Mouse (Mus musculus) cerebral cortex, adult 2 months (tissue): ENCODE data around the gene Papln.

Source experiments
- whole genome bisulfite sequencing: fragments of 180-500 bp; shearing (Covaris S2); methylation state at CpG from one replicate; pipeline ENCODE4 v1.1.7; 2018; 5-methylcytosine and 5-hydroxymethylcytosine counted together

Papln gene

DNA sequence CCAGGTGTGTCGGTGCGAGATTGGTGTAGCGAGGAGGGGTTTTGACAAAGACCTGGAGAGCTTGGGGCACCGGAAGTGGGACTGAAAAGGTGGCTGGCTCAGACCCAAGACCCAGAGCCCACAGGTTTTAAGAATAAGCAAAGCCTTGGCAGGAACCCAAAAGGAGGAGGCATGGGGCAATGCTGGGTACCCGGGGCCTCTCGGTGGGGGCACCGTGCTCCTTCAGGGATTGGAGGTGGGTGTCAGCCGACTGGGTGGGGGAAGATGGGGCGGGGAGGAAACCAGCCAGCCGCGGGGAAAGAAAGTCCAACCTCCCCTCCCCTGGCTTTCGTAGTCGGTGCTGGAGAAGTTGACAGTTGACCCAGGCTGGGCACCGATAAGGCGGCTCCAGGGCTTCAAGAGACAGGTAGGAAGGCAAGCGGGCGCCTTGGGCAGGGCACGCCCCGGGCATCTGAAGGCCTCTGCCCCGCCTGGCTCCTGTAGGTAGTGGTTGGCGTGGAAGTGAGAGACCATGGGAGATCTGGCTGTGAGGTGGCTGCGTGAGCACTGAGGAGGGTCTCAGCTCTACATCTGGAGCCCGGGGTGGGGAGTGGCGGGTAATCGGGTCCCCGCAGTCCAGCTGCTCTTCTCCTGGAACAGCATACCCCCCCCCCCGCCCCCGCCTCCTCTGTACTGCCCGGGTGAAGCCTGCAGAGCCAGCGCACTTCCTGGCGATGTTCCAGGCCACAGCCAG lies at the start of gene Papln:
Papln (plus strand) TSS at position 324 of the 733 bp plus-strand sequence.
- WGBS, result 11% methylated on average over 31 of the region's 31 CpGs

DNA sequence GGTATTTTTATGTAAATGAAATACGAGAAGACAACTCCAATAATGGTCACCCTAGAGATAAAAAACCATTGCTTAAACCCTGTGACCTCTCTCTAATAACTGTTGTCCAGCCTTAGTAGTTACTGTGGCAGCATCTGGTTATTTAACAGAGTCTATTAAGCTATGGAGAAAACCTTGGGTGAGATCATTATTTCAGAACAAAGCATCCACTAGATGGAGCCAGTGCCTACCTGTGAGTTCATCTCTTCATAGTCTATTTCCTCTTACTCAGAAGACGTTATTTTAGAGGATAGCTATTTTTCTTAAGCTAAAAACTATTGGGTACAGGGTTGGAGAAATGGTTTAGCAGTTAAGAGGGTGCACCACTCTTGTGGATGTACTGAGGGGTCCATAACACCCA lies 49.7 kb upstream of the Papln start:
- WGBS, result 45% methylated on average over 2 of the region's 2 CpGs

DNA sequence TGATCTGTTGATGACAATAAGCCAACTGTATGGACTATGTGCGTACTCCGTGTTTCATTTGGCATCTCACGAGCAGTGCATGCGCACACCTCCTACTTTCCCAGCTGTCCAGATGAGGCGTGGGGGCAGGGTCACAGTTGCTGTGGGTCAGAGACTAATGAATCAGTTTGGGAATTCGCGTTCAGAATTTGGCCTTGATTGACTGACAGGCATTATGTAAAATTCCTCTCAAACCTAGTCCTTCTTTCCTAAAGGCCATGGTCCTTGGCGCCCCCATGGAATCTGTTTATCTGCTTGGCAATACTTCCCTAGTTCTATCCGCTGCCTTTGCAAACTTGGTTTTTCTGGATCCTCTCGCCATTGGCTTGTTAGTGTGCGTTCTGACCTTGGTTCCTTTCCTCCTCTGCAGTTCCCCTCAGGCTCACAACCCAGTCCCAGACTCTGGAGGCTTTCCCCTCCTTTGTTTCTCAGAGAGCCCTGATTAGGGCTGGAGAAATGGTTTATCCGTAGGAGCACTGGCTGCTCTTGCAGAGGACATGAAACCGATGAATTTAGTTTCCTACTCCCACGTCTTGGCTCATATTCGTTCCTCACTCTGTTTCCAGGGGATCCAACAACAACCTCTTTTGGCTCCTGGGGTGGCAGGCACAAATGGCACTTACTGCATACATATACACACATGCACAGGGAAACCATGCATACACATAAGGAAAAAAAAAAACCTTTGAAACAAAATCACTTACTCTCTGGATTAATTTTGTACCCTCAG lies 46.8 kb upstream of the Papln start:
- WGBS, result 46% methylated on average over 15 of the region's 15 CpGs

DNA sequence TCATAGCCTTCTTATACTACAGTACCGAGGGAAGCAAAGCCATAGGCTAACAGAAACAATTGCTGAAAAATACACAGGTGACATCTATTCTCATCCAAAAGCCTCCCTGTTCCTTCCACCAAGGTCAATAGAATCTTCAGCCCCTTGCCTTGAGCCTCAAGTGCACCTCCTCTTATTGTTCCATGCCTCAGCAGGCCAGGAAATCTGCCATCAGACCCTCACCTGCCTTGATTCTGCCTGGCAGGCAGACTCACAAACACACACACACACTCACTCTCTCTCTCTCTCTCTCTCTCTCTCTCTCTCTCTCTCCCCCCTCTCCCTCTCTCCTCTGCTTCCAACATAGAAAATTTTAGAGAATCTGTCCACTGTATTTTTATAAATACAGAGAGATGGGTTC lies 44.0 kb upstream of the Papln start:
- 89% methylated on average over 1 of the region's 1 CpGs for whole genome bisulfite sequencing

DNA sequence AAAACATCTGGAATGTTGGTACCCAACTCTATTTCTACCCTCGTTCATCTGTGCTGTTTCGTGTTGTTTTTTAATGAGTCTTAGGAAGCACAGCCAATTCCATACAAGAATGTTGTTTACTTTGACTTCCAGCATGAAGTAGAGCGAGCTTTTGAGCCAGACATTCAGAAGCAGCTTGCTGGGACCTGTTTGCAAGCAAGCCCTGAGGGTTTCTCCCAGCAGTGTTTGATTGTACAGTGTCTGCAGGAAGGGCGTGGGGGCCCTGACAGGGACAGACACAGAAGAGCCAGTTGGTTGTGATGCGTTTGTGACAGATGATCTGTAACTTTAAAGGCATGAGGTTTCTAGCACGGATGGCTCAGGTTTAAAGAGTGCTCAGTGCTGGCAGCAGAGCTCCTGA lies 42.2 kb upstream of the Papln start:
- 40% methylated on average over 6 of the region's 6 CpGs for WGBS

DNA sequence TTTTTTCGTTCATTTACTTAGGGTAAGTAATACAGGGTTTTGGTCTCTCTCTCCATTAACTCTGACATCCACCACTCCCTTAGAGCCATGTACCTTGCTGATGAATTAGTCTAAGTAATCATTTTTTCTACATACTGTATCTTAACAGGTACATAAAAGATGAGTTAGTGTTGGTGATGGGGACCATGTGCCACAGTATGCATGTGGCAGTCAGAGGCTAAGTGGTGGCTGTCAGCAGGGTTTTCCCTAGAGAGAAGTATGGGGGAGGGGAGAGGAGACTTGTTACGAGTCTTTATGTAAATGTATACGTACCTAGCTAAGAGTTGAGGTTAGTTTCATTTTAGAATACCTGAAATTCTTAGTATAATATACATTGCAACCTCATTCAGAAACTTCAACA lies 40.4 kb upstream of the Papln start:
- WGBS, result 90% methylated on average over 3 of the region's 3 CpGs

DNA sequence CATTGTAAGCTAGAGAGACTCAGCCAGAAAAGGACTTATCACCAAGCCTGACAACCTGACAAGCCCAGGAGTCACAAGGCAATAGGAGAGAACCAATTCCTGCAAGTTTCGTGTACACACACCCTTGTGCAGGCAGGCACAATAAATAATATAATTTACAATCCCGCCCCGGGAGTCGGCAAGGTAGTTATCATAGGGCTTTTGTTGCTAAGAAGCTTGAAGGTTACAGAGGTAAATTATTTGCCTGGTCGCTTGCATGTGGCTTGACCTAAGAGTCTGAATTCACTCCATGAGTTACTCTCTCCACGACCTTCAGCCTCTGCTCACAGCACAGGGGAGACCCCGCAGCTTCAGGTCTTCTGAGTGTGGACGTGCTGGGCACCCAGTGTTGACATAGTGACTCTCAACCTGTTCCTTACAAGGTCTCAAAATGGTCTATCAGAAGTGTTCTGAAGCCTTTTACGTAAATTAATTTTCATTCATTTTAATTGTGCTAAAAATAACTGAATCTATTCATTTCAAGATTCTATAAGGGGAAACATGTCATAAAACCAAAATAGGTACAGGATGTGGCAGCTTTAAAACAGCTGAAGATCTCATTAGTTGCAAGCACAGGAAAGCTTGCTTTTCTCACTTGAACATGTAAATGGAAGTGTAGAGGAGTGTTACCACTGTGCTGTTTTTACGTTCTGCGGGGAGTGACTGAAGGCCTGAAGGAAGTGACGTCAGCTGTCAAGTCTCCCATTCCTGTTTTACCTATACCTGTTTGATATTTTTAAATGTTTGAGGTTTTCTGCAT lies 36.7 kb upstream of the Papln start:
- WGBS, result 74% methylated on average over 12 of the region's 12 CpGs

DNA sequence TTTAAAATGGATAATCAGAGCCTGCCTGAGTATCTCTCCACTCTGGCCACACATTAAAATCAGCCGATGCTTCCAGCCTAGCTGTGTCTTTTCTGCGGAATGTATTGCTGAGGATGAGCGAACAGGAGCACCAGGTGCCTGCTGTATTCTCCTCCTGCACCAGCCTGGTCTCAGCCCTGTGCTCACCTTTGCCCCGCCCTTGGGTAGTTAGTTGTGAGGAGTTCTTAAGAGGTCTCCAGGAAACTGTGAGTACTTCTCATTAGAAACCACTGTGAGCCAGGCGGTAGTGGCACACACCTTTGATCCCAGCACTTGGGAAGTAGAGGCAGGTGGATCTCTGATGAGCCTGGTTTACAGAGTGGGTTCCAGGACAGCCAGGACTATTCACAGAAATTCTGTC lies 31.2 kb upstream of the Papln start:
- WGBS, result 95% methylated on average over 5 of the region's 5 CpGs

DNA sequence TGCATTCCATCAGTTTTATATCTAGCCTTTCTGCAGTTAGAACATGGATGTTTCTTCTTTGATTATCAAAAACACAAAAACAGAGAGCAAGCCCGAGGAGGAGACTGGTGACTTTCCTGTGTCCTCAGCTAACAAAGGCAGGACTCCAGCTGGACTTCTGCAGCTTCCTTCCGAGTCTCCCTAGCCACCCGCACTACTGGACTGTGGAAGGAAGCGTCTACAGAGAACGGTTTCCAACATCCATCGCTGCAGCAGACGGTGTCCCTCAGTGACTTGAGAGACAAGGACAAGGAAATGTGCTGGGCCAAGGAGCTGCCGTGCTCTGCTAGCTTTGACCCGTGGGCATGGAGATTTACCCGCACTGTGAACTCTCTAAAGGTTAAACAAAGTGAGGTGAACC lies 29.4 kb upstream of the Papln start:
- 80% methylated on average over 10 of the region's 10 CpGs for WGBS

DNA sequence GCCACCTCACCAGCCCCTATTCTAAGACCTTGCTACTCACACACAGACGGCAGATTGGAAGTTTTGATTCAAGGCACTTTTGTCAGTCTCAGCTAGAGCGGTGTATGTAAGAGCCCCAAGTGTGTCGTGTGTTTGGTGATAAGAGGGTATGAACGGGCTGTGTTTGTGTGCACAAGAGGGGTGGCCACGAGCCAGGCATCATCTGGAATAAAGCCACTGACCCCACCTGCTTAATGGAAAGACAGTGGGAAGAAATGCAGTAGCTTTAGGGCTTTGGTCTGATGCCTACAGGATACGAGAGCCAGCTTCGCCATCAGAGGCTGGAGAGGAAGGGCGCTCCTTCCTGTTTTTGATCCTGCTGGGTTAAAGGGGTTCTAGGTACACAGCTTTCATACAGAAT lies 27.2 kb upstream of the Papln start:
- 73% methylated on average over 8 of the region's 8 CpGs for WGBS

DNA sequence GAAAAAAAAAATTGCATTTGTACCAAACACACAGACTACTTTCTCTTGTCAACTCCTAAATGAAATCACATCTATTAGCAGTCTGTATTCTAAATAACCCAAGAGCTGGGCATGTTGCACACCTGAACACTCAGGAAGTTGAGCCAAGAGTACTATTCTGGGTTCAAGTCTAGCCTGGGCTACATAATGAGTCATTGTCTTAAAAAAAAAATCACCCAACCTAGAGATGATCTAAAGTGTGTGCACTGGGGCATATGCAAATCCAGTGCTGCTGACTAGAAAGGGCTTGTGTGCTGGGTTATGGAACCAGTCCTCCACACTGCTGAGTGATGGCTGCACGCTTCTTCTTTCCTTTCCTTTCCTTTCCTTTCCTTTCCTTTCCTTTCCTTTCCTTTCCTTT lies 24.8 kb upstream of the Papln start:
- WGBS, result 94% methylated on average over 1 of the region's 1 CpGs

DNA sequence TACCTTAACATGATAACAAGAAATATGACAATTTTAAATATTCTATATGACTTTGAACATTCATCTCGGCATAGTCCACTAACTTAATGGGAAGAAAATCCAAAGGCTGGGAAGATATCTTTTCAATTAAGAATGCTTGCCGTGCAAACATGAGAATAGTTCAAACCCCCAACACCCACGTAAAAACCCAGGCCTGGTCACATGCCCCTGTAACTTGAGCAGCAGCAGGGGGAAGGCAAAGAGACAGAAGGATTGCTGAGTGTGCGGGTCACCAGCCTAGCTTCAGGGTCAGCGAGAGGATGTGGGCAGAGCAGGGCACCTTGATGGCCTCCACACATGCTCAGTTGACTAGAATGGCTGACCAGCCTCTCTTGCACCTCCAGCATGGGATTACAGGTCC lies 21.7 kb upstream of the Papln start:
- 87% methylated on average over 5 of the region's 5 CpGs for WGBS

DNA sequence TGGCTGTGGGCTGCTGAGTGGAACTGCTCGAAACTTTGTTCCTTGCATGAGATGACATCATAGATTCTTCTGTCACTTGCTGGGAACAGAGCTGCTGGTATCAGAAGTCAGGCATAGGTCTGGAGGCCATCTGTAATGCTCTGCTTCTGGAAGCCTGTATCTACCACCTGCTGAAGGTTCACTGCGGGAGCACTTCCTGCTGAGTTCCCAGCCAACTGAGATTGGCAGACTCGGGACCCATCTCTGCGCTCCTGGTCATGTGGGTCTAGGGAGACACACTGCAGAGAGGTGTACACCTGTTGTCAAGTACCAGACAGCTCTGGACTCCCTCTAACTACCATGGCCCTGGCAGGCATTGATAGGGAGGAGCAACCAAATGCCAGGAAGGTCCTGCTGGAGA lies 20.6 kb upstream of the Papln start:
- 54% methylated on average over 4 of the region's 4 CpGs for WGBS

DNA sequence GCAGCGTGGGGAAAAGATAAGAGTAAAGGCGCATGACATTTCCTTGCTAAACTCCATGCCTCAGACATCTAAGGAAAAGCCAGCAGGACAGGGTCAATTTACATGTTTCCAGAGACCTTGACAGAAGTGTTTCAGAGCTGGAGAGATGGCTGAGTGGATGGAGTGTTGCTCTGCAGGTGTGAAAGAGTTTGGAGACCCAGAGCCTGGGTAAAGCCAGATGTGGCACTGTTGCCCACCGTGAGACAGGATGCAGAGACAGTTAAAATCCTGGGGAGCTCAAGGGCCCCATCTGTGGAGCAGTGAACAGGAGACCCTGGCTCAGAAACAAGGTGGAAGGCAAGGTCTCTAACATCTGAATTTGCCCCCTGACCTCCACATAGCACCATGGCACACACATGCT lies 19.7 kb upstream of the Papln start:
- 85% methylated on average over 3 of the region's 3 CpGs for WGBS

DNA sequence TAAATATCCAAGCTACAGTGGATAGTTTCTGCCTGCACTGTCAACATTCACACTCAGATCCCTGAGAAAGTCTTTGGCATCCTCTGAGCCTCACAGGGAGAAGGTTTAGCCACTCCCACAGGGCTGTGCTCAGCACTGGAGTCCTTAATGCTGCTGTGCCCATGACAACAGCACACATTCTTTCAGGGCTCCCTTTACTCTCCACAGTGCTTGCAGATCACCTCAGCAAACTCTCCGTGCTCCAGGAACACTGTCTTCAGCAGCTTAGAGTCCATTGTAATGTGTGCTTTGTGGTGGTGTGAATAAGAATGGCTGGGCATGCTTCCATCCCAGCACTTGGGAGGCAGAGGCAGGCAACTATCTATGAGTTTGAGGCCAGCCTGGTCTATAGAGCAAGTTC lies 14.2 kb upstream of the Papln start:
- 52% methylated on average over 1 of the region's 1 CpGs for WGBS

DNA sequence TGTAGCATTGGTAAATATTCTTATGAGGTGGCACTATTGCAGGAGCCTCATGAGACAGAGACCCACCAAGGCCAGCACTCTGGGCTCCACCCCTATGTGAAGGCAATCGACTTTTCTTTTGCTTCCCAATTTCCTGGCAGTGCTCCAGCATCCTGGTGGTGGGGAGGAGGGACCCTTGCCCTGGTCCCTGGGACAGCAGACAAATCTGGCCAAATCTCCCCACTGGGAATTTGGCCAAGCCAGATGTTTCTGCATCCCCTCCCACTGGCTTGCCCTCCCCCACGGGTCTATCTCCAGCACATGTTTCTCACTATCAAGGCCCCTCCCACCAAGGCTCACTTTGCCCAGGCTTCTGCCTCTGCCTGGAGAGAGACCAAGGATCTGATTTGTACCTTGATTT lies 10.9 kb upstream of the Papln start:
- WGBS, result 23% methylated on average over 2 of the region's 2 CpGs

DNA sequence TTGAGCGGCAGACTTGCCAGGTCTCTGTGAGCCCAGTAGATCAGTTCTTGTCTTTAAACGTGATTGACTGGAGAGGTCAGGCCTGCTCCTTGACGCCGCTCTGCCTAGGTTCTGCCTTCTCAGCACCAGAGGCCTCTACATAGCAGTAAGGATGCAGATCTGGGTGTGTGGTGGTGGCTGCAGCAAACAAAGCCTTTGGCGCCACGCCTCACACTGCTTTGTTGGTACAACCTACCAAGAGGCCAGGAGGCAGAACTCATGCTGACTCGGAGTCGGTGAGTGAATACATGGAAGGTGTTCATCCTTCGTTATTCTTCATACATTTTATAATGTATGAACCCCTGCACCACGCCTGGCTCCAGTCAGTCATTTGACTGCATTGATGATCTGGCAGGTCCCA lies 4.7 kb upstream of the Papln start:
- 89% methylated on average over 10 of the region's 10 CpGs for WGBS

DNA sequence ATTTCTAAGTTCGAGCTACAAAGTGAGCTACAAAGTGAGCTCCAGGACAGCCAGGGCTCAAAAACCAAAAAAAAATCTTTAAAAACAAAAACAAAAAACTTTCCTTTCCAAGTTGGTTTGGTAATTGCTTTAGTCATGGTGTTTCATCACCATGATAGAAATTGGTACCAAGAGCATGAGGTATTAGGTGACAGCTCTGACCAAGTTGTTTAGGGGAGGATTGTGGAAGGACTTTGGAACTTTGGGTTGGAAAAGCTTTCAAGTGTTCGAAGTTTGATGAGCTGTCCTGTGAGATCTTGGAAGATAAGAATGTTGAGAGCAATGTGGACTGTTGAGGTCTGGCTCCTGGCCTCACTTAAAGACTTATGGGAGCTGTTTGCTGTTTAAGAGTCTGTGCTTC lies 3.2 kb upstream of the Papln start:
- 96% methylated on average over 2 of the region's 2 CpGs for WGBS

DNA sequence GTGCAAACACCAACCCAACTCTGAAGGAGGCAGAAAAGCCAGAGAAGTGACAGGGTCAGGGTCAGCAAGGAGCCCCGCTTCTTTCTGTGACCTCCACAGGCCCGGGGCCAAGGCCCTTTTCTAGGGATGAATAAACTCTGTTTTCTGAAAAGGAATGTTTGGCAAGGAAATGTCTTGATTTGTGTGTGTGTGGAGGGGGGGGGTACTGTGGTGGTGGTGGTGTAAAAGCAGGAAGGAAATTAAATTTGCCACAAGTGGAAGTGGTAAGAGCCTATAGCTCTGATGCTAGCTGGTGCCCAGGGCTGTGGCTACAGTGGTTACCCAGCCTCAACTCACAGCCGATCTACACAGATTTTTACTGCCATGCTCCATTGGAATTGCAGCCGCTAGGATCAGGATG lies 728 bp upstream of the Papln start:
- 39% methylated on average over 4 of the region's 4 CpGs for WGBS

DNA sequence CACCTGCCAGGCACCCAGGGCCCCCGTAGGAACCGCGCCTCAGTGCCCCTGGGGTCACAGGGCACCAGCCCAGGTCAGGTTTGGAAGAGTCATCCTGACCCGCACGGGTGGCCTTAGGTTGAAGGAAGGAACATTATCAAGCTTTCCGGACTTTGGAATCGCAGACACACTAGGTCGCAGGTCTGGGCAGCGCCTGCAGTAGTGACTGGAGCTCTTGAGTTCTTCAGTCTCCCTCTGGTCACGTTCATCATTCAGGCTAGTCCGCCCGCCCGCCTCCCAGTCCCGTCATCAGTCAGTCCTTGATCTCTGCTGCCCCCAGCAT lies 571 bp downstream of the Papln start:
- WGBS, result 19% methylated on average over 14 of the region's 14 CpGs

DNA sequence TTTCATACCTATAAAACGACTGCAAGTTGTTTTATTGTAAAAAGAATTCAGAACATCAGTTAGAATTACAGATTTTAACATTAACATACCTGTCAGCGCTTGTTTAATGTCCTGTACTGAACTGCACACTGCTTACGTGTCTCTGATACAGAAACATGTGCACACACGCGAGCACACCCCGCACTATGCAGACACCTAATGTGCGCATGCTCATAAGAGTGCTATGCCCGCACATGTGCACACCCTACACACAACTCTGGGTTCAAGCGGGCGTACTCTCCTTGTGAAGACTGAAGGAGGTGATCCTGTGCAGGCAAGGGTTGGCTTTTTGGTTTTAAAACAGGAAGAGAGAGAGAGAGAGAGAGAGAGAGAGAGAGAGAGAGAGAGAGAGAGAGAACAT lies 1.1 kb downstream of the Papln start:
- WGBS, result 78% methylated on average over 10 of the region's 10 CpGs

DNA sequence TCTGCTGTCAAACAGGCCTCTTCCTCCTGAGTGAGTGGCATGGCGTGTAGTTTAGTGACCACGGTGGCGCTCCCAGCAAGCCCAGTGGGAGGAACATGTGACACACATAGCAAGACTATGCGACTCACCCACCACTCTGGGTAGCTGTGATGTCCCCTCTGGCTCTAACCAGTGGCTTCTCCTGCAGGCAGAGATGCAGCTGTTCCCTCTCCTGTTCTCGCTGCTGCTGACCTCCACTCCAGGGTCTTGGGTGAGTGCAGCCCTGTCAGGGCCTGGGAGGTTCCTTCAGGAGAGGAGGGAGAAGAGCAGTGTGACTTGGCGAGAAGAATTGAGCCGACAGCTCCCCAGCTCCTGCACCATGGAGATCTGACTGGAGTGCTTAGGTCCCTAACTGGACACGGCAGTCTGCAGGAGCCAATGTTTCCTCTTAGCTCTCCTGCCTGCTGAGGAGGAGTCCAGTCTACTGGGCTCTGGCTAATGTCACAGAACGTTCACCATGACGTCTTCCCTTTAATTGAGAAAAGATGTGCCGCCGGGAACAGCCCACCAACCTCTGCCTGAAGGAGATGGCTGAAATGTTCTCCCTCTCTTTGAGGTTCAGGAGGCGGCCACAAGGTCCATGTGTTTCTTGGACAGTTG lies 2.6 kb downstream of the Papln start:
- 90% methylated on average over 13 of the region's 13 CpGs for WGBS
